Mouse (Mus musculus) lung, postnatal 0 days (tissue): ENCODE results near the gene 1600012H06Rik.

Source experiments
- CTCF ChIP-seq: IDR thresholded peaks from 2 replicates; pipeline ENCODE4 v1.5.1; 2016; ENCODE audit warnings: antibody characterized with exemption, mild to moderate bottlenecking
- EP300 ChIP-seq: IDR thresholded peaks from 2 replicates; pipeline ENCODE4 v1.6.1; 2016; ENCODE audit warnings: antibody characterized with exemption, mild to moderate bottlenecking, control low read depth

DNA sequence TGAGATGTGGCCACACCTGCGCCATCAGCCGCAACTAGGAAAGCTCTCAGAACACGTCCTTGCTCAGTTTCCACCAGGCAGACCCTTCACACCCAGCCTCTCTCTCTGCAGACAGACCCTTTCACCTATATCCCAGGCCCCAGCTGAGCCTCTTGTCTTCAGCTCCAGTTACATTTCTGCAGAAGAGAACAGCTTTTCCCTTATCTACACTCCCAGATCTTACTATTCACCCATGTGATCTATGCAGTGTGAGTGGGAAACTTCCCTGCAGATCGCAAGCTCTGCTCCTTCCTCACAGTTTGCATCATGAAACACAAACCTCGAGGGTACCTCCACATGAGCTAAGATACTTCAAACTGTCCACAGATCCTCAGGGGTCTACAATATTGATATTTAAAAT is 11.5 kb upstream of the 1600012H06Rik start:
- TF ChIP-seq CTCF (no peak), EP300 (no peak)
